Mouse (Mus musculus): ENCODE data around the gene Lancl3.

DNA sequence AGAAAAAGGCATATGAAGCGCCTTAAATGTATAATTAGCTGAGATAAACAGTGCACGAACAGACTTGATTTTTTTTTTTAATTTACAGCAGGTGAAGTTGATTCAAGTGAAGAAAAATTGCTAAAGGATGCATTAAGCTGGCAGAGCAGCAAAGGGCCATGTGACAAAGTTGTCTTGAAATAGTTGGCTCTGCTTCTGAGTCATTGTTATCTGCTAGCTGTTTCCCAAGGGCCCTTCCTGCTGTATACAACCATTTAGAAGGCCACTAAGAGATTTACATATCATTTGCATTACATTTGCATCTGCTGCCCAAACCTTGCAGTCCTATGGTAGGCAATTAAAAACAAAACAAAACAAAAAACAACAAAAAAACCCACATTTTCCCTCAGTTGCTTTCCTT, 2.3 kb downstream of the Lancl3 start:
- TF ChIP-seq CTCF (IDR thresholded peaks at IDR 0.05; ENCODE audit: low read depth) (no peak), EP300 (IDR thresholded peaks at IDR 0.05; ENCODE audit: low read depth) (no peak)
